Mouse (Mus musculus): Measurements from ENCODE around the gene Atp6v0e.

GRCm38 (mm10) chr17:26614286-26614685, 48.7 kb upstream of the Atp6v0e start:
- TF ChIP-seq POLR2A (IDR thresholded peaks at IDR 0.05; ENCODE audit: insufficient read depth, low read depth, low read length) (no peak), EP300 (IDR thresholded peaks at IDR 0.05; ENCODE audit: insufficient read depth, low read depth, low read length) (no peak), CTCF (IDR thresholded peaks at IDR 0.05) (no peak)
